Mouse (Mus musculus): ENCODE results near the gene Rcl1. TPM values are rescaled to one million over a fixed set of nuclear protein-coding genes. Genes with fewer than 3 reads are reported as not detected.
A peak's percentile ranks its signal among the peaks of the same experiment; 100 is the strongest.

The Rcl1 gene
- polyA plus RNA-seq, 1 experiment from 2014 or later: 42.2 TPM

GRCm38 (mm10) chr19:29101591-29101990 lies 416 bp downstream of the Rcl1 start:
- ATAC-seq: no peak; the same call in 1 of the 2 replicates
- 0 out of 2 replicates have a peak overlapping the region, but pooled peaks have one; percentile 1 for H3K27ac ChIP-seq (ENCODE audit: low read depth, low read length)
- H3K9ac ChIP-seq (ENCODE audit: low read depth, low read length): peak overlapping the region; percentile 69
- H3K4me2 ChIP-seq (ENCODE audit: low read length): peak overlapping the region; percentile 57
- H3K9me3 ChIP-seq (ENCODE audit: control insufficient read depth, low read length): no peaks in the 10 kb centered on the region
- WGBS: under 1% methylated on average over 27 of the region's 27 CpGs
- no peaks in the 10 kb centered on the region for H3K36me3 ChIP-seq (ENCODE audit: control insufficient read depth, insufficient read depth, low read length)
- H3K4me3 ChIP-seq (ENCODE audit: low read length): peak overlapping the region; percentile 61
- no peaks in the 10 kb centered on the region for H3K27me3 ChIP-seq (replicated peaks; ENCODE audit: control insufficient read depth, insufficient read depth, low read length)
- H3K4me1 ChIP-seq (ENCODE audit: control insufficient read depth, insufficient read depth, low read depth, low read length): peaks cover 11% of the 10 kb centered on the region

GRCm38 (mm10) chr19:29102098-29102497 lies 923 bp downstream of the Rcl1 start:
- Histone ChIP-seq H3K9ac (ENCODE audit: low read depth, low read length) (peak overlapping the region; percentile 69), H3K27me3 (replicated peaks; ENCODE audit: control insufficient read depth, insufficient read depth, low read length) (no peaks in the 10 kb centered on the region), H3K9me3 (ENCODE audit: control insufficient read depth, low read length) (no peaks in the 10 kb centered on the region), H3K36me3 (ENCODE audit: control insufficient read depth, insufficient read depth, low read length) (no peaks in the 10 kb centered on the region), H3K27ac (ENCODE audit: low read depth, low read length) (no peak overlapping the region), H3K4me3 (ENCODE audit: low read length) (peak overlapping the region; percentile 61), H3K4me2 (ENCODE audit: low read length) (peak overlapping the region; percentile 57), H3K4me1 (ENCODE audit: control insufficient read depth, insufficient read depth, low read depth, low read length) (peaks cover 11% of the 10 kb centered on the region)
- WGBS: 15% methylated on average over 13 of the region's 13 CpGs
- no peak for ATAC-seq

- WGBS: 95% methylated on average over 4 of the region's 4 CpGs
- no peak overlapping the region for H3K4me3 ChIP-seq (ENCODE audit: low read length)
- no peak for ATAC-seq
- H3K4me1 ChIP-seq (ENCODE audit: control insufficient read depth, insufficient read depth, low read depth, low read length): peaks cover 3% of the 10 kb centered on the region
- no peaks in the 10 kb centered on the region for H3K27me3 ChIP-seq (replicated peaks; ENCODE audit: control insufficient read depth, insufficient read depth, low read length)
- no peaks in the 10 kb centered on the region for H3K9me3 ChIP-seq (ENCODE audit: control insufficient read depth, low read length)
- H3K4me2 ChIP-seq (ENCODE audit: low read length): no peak overlapping the region
- no peak overlapping the region for H3K9ac ChIP-seq (ENCODE audit: low read depth, low read length)
- H3K36me3 ChIP-seq (ENCODE audit: control insufficient read depth, insufficient read depth, low read length): no peaks in the 10 kb centered on the region
- H3K27ac ChIP-seq (ENCODE audit: low read depth, low read length): no peak overlapping the region
These were observed 4.6 kb downstream of the Rcl1 start for GRCm38 (mm10) chr19:29105816-29106215.

GRCm38 (mm10) chr19:29106261-29106660 lies 5.1 kb downstream of the Rcl1 start:
- no peak overlapping the region for H3K9ac ChIP-seq (ENCODE audit: low read depth, low read length)
- ATAC-seq: no peak
- H3K27ac ChIP-seq (ENCODE audit: low read depth, low read length): no peak overlapping the region
- H3K4me3 ChIP-seq (ENCODE audit: low read length): no peak overlapping the region
- no peak overlapping the region for H3K4me2 ChIP-seq (ENCODE audit: low read length)
- peaks cover 3% of the 10 kb centered on the region for H3K4me1 ChIP-seq (ENCODE audit: control insufficient read depth, insufficient read depth, low read depth, low read length)
- WGBS: 93% methylated on average over 5 of the region's 5 CpGs
- H3K27me3 ChIP-seq (replicated peaks; ENCODE audit: control insufficient read depth, insufficient read depth, low read length): no peaks in the 10 kb centered on the region
- H3K36me3 ChIP-seq (ENCODE audit: control insufficient read depth, insufficient read depth, low read length): no peaks in the 10 kb centered on the region
- no peaks in the 10 kb centered on the region for H3K9me3 ChIP-seq (ENCODE audit: control insufficient read depth, low read length)

GRCm38 (mm10) chr19:29112662-29113061 lies 11.5 kb downstream of the Rcl1 start:
- no peak overlapping the region for H3K9ac ChIP-seq (ENCODE audit: low read depth, low read length)
- no peak overlapping the region for H3K27ac ChIP-seq (ENCODE audit: low read depth, low read length)
- no peaks in the 10 kb centered on the region for H3K9me3 ChIP-seq (ENCODE audit: control insufficient read depth, low read length)
- H3K4me2 ChIP-seq (ENCODE audit: low read length): no peak overlapping the region
- WGBS: 84% methylated on average over 8 of the region's 8 CpGs
- no peak for ATAC-seq
- no peak overlapping the region for H3K4me3 ChIP-seq (ENCODE audit: low read length)
- H3K4me1 ChIP-seq (ENCODE audit: control insufficient read depth, insufficient read depth, low read depth, low read length): no peaks in the 10 kb centered on the region
- H3K27me3 ChIP-seq (replicated peaks; ENCODE audit: control insufficient read depth, insufficient read depth, low read length): no peaks in the 10 kb centered on the region
- H3K36me3 ChIP-seq (ENCODE audit: control insufficient read depth, insufficient read depth, low read length): no peaks in the 10 kb centered on the region

GRCm38 (mm10) chr19:29113746-29114649 lies 12.8 kb downstream of the Rcl1 start:
- Histone ChIP-seq H3K27ac (ENCODE audit: low read depth, low read length) (no peak overlapping the region), H3K4me3 (ENCODE audit: low read length) (no peak overlapping the region), H3K4me2 (ENCODE audit: low read length) (no peak overlapping the region), H3K9ac (ENCODE audit: low read depth, low read length) (no peak overlapping the region), H3K4me1 (ENCODE audit: control insufficient read depth, insufficient read depth, low read depth, low read length) (no peaks in the 10 kb centered on the region), H3K27me3 (replicated peaks; ENCODE audit: control insufficient read depth, insufficient read depth, low read length) (no peaks in the 10 kb centered on the region), H3K36me3 (ENCODE audit: control insufficient read depth, insufficient read depth, low read length) (peaks cover 7% of the 10 kb centered on the region), H3K9me3 (ENCODE audit: control insufficient read depth, low read length) (no peaks in the 10 kb centered on the region)
- no peak for ATAC-seq
- 95% methylated on average over 10 of the region's 10 CpGs for WGBS

DNA sequence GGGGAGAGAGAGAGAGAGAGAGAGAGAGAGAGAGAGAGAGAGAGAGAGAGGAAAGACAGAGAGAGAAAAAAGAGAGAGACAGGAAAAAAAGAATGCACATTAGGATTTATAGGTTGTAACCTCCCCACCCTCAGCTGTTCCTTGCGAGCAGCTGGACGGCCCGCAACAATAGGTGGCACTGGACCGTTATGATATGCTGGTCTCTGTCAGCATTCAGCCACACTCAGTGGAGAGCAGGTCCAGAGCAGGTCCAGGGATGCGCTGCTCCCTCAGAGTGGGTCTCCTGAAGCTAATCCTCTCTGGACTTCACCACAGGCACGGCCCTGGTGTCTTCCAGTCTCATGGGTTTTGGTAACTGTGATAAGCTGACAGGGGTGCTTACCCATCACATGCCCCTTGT lies 15.6 kb downstream of the Rcl1 start:
- no peak for ATAC-seq
- no peak overlapping the region for H3K4me3 ChIP-seq (ENCODE audit: low read length)
- H3K27me3 ChIP-seq (replicated peaks; ENCODE audit: control insufficient read depth, insufficient read depth, low read length): no peaks in the 10 kb centered on the region
- WGBS: 94% methylated on average over 6 of the region's 6 CpGs
- H3K4me2 ChIP-seq (ENCODE audit: low read length): no peak overlapping the region
- peaks cover 13% of the 10 kb centered on the region for H3K36me3 ChIP-seq (ENCODE audit: control insufficient read depth, insufficient read depth, low read length)
- H3K27ac ChIP-seq (ENCODE audit: low read depth, low read length): no peak overlapping the region
- no peaks in the 10 kb centered on the region for H3K4me1 ChIP-seq (ENCODE audit: control insufficient read depth, insufficient read depth, low read depth, low read length)
- H3K9ac ChIP-seq (ENCODE audit: low read depth, low read length): no peak overlapping the region
- H3K9me3 ChIP-seq (ENCODE audit: control insufficient read depth, low read length): no peaks in the 10 kb centered on the region

DNA sequence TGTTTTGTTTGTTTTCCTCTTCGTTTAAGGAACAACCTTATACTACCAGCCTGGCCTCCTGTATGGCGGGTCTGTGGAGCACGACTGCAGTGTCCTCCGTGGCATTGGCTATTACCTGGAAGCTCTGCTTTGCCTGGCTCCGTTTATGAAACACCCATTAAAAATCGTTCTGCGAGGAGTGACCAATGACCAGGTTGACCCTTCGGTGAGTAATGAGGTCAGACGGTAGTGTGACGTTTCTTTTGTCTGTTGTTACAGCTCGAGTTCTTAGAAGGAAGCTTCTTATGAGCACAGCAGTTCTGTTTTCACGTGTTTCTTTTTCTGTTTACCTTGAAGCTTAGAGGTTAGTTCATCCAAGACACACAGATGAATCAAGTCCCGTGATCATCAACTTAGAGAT lies 17.0 kb downstream of the Rcl1 start:
- Histone ChIP-seq H3K4me3 (ENCODE audit: low read length) (no peak overlapping the region), H3K4me1 (ENCODE audit: control insufficient read depth, insufficient read depth, low read depth, low read length) (no peaks in the 10 kb centered on the region), H3K9ac (ENCODE audit: low read depth, low read length) (no peak overlapping the region), H3K36me3 (ENCODE audit: control insufficient read depth, insufficient read depth, low read length) (peaks cover 16% of the 10 kb centered on the region), H3K27ac (ENCODE audit: low read depth, low read length) (no peak overlapping the region), H3K9me3 (ENCODE audit: control insufficient read depth, low read length) (no peaks in the 10 kb centered on the region), H3K4me2 (ENCODE audit: low read length) (no peak overlapping the region), H3K27me3 (replicated peaks; ENCODE audit: control insufficient read depth, insufficient read depth, low read length) (no peaks in the 10 kb centered on the region)
- WGBS: 87% methylated on average over 13 of the region's 13 CpGs
- no peak for ATAC-seq

DNA sequence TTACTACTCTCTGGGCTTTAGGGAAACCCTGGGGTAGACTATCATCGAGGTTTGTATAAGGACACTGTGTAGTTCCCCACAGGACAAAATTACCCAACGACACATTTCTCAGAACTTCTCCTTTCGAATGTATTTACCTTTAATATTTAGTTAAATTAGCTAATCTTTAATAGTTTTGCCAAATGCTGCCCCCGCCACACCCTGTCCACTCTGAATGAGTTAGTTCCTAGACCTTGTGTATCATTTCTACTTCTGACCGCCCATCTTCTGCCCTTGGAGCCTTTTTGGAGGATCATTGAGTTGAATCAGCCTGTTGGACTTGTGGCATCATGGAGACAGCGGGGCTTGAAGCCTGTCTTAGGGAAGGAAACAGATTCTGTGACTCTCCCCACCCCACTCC lies 19.1 kb downstream of the Rcl1 start:
- peaks cover 22% of the 10 kb centered on the region for H3K36me3 ChIP-seq (ENCODE audit: control insufficient read depth, insufficient read depth, low read length)
- no peak overlapping the region for H3K4me2 ChIP-seq (ENCODE audit: low read length)
- no peak overlapping the region for H3K4me3 ChIP-seq (ENCODE audit: low read length)
- H3K27ac ChIP-seq (ENCODE audit: low read depth, low read length): no peak overlapping the region
- WGBS: 98% methylated on average over 6 of the region's 6 CpGs
- H3K9me3 ChIP-seq (ENCODE audit: control insufficient read depth, low read length): no peaks in the 10 kb centered on the region
- no peak for ATAC-seq
- no peaks in the 10 kb centered on the region for H3K4me1 ChIP-seq (ENCODE audit: control insufficient read depth, insufficient read depth, low read depth, low read length)
- H3K9ac ChIP-seq (ENCODE audit: low read depth, low read length): no peak overlapping the region
- no peaks in the 10 kb centered on the region for H3K27me3 ChIP-seq (replicated peaks; ENCODE audit: control insufficient read depth, insufficient read depth, low read length)
